ENCODE assay signal across 21 mouse cellular contexts in the genomic region with DNA sequence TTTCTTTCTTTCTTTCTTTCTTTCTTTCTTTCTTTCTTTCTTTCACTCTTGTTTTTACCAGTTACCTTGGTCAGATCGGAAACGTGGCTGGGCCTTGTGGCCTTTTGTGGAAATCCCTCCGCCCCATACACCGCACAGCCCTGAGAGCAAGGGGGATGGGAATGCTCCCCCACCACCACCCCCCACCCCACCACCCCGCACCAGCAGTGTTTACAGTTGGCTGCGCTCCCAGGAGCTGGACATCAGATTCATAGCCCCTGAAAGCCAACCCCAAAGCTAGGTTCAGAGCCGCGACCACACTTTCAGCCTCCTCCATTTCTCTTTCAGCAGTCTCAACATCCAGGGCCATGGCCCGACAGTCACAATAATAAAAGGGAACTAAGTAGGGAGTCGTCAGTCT. TPM values are rescaled to one million over a fixed set of nuclear protein-coding genes. Genes with fewer than 3 reads are reported as not detected.
A peak's percentile ranks its signal among the peaks of the same experiment; 100 is the strongest.
DNase-seq lines count a peak whose midpoint lies in the region; ATAC-seq and TF ChIP-seq lines count a peak whose summit lies in the region.
"Had no signal": no experiment of that assay in that cellular context is flagged by ENCODE, and none has a peak within 500 bp of the region (broad histone marks: within the 10 kb centered on the region; RNA-seq: fewer than 3 reads in every experiment).

No protein-coding gene starts in this region.

- H3K9me3 ChIP-seq in hindbrain, embryonic 16.5 days (ENCODE audit: control insufficient read depth, low read length) = no peaks in the 10 kb centered on the region
- no peaks in the 10 kb centered on the region for H3K9me3 ChIP-seq in hindbrain, embryonic 10.5 days
- H3K9me3 ChIP-seq in kidney, embryonic 16.5 days (ENCODE audit: low read length) = 0 out of 2 replicates have a peak, but pooled peaks cover 3% of the 10 kb centered on the region
- H3K9me3 ChIP-seq in lung, embryonic 15.5 days = no peaks in the 10 kb centered on the region
- H3K9me3 ChIP-seq in lung, postnatal 0 days (ENCODE audit: low read length) = no peaks in the 10 kb centered on the region
- H3K9me3 ChIP-seq: embryonic facial prominence, embryonic 15.5 days; forebrain, embryonic 15.5 days; heart, embryonic 15.5 days; hindbrain, embryonic 15.5 days had no signal

- no peak overlapping the region for H3K27ac ChIP-seq in hindbrain, embryonic 16.5 days (ENCODE audit: low read depth, low read length)
- H3K27ac ChIP-seq in hindbrain, embryonic 10.5 days = no peak overlapping the region
- H3K27ac ChIP-seq in kidney, embryonic 16.5 days (ENCODE audit: low read length) = no peak overlapping the region
- H3K27ac ChIP-seq in lung, embryonic 15.5 days = no peak overlapping the region
- H3K27ac ChIP-seq in lung, postnatal 0 days (ENCODE audit: low read length) = no peak overlapping the region
- H3K27ac ChIP-seq: embryonic facial prominence, embryonic 15.5 days; forebrain, embryonic 15.5 days; heart, embryonic 15.5 days; hindbrain, embryonic 15.5 days had no signal

- WGBS in hindbrain, embryonic 16.5 days = 48% methylated on average over 9 of the region's 10 CpGs
- 69% methylated on average over 10 of the region's 10 CpGs for WGBS in hindbrain, embryonic 10.5 days
- 38% methylated on average over 9 of the region's 10 CpGs for WGBS in kidney, embryonic 16.5 days
- 22% methylated on average over 10 of the region's 10 CpGs for WGBS in lung, embryonic 15.5 days
- 36% methylated on average over 10 of the region's 10 CpGs for WGBS in lung, postnatal 0 days

- H3K36me3 ChIP-seq in hindbrain, embryonic 16.5 days (ENCODE audit: control insufficient read depth, insufficient read depth, low read length) = no peaks in the 10 kb centered on the region
- H3K36me3 ChIP-seq in hindbrain, embryonic 10.5 days = no peaks in the 10 kb centered on the region
- H3K36me3 ChIP-seq in kidney, embryonic 16.5 days (ENCODE audit: insufficient read depth, low read length) = no peaks in the 10 kb centered on the region
- H3K36me3 ChIP-seq in lung, embryonic 15.5 days = no peaks in the 10 kb centered on the region
- H3K36me3 ChIP-seq in lung, postnatal 0 days (ENCODE audit: insufficient read depth, low read length) = no peaks in the 10 kb centered on the region
- H3K36me3 ChIP-seq: embryonic facial prominence, embryonic 15.5 days; forebrain, embryonic 15.5 days; heart, embryonic 15.5 days; hindbrain, embryonic 15.5 days had no signal

- no peak for TF ChIP-seq CTCF in lung, postnatal 0 days (IDR thresholded peaks at IDR 0.05)
- TF ChIP-seq CTCF in brain, embryonic 14.5 days (IDR thresholded peaks at IDR 0.05; ENCODE audit: borderline replicate concordance, extremely low read depth, insufficient read depth, insufficient read length) = no peak

- H3K4me2 ChIP-seq in hindbrain, embryonic 16.5 days (ENCODE audit: low read length) = no peak overlapping the region
- no peak overlapping the region for H3K4me2 ChIP-seq in kidney, embryonic 16.5 days (replicated peaks; ENCODE audit: low read depth, low read length)
- no peak overlapping the region for H3K4me2 ChIP-seq in lung, embryonic 15.5 days
- no peak overlapping the region for H3K4me2 ChIP-seq in lung, postnatal 0 days (replicated peaks; ENCODE audit: low read depth, low read length)
- H3K4me2 ChIP-seq: embryonic facial prominence, embryonic 15.5 days; forebrain, embryonic 15.5 days; heart, embryonic 15.5 days; hindbrain, embryonic 15.5 days had no signal

- TF ChIP-seq POLR2A in brain, embryonic 14.5 days (IDR thresholded peaks at IDR 0.05; ENCODE audit: borderline replicate concordance, extremely low read depth, insufficient read depth, insufficient read length, poor library complexity, severe bottlenecking) = no peak

- 0 out of 2 replicates have a peak, but pooled peaks have one; percentile 24 for ATAC-seq in hindbrain, embryonic 16.5 days
- ATAC-seq in kidney, embryonic 16.5 days (ENCODE audit: low FRiP score, low TSS enrichment) = peak; percentile 67; the same call in 1 of the 2 replicates
- ATAC-seq in lung, embryonic 15.5 days (ENCODE audit: borderline replicate concordance, extremely low read depth, low FRiP score, low TSS enrichment) = peak; percentile 73; the same call in 1 of the 2 replicates
- no peak for ATAC-seq in lung, postnatal 0 days
- ATAC-seq: activated CD4-positive, CD25-positive, alpha-beta regulatory T cell, adult 4 months; forebrain, embryonic 15.5 days; Patski had no signal

- no peak overlapping the region for H3K9ac ChIP-seq in hindbrain, embryonic 16.5 days (ENCODE audit: low read depth, low read length)
- H3K9ac ChIP-seq in kidney, embryonic 16.5 days (replicated peaks; ENCODE audit: low read length) = no peak overlapping the region
- H3K9ac ChIP-seq in lung, embryonic 15.5 days = no peak overlapping the region
- H3K9ac ChIP-seq in lung, postnatal 0 days (replicated peaks; ENCODE audit: low read depth) = no peak overlapping the region
- H3K9ac ChIP-seq: embryonic facial prominence, embryonic 15.5 days; forebrain, embryonic 15.5 days; heart, embryonic 15.5 days; hindbrain, embryonic 15.5 days had no signal

- H3K4me3 ChIP-seq in hindbrain, embryonic 16.5 days (ENCODE audit: low read length) = no peak overlapping the region
- no peak overlapping the region for H3K4me3 ChIP-seq in hindbrain, embryonic 10.5 days
- no peak overlapping the region for H3K4me3 ChIP-seq in kidney, embryonic 16.5 days (ENCODE audit: low read length)
- no peak overlapping the region for H3K4me3 ChIP-seq in lung, embryonic 15.5 days
- H3K4me3 ChIP-seq in lung, postnatal 0 days (ENCODE audit: low read depth, low read length) = no peak overlapping the region
- H3K4me3 ChIP-seq: embryonic facial prominence, embryonic 15.5 days; erythroblast, embryonic 14.5 days; forebrain, embryonic 15.5 days; heart, embryonic 15.5 days; hindbrain, embryonic 15.5 days had no signal

- H3K4me1 ChIP-seq in hindbrain, embryonic 16.5 days (ENCODE audit: control insufficient read depth, insufficient read depth, low read depth, low read length) = no peaks in the 10 kb centered on the region
- H3K4me1 ChIP-seq in hindbrain, embryonic 10.5 days (replicated peaks) = no peaks in the 10 kb centered on the region
- H3K4me1 ChIP-seq in kidney, embryonic 16.5 days (ENCODE audit: insufficient read depth, low read length) = no peaks in the 10 kb centered on the region
- H3K4me1 ChIP-seq in lung, embryonic 15.5 days = no peaks in the 10 kb centered on the region
- no peaks in the 10 kb centered on the region for H3K4me1 ChIP-seq in lung, postnatal 0 days (ENCODE audit: insufficient read depth, low read depth, low read length)
- H3K4me1 ChIP-seq: embryonic facial prominence, embryonic 15.5 days; forebrain, embryonic 15.5 days; hindbrain, embryonic 15.5 days had no signal

- no peak for DNase-seq in hindbrain, embryonic 10.5 days (ENCODE audit: low spot score)
- no peak for DNase-seq in kidney, adult 18-20 months
- DNase-seq in lung, postnatal 0 days (ENCODE audit: low spot score) = no peak
- peak; percentile 7 for DNase-seq in brain, embryonic 14.5 days (ENCODE audit: low read depth)
- DNase-seq: cerebellum, adult 18-20 months; cerebellum, postnatal 14 days; embryo, embryonic 11 days; gastrocnemius, postnatal 36 days; heart, adult 11 months; heart, postnatal 14 days had no signal

- no peak for TF ChIP-seq EP300 in lung, postnatal 0 days (IDR thresholded peaks at IDR 0.05)

- no peaks in the 10 kb centered on the region for H3K27me3 ChIP-seq in hindbrain, embryonic 16.5 days (replicated peaks; ENCODE audit: control insufficient read depth, insufficient read depth, low read length)
- H3K27me3 ChIP-seq in hindbrain, embryonic 10.5 days (ENCODE audit: insufficient read depth, poor library complexity, severe bottlenecking) = no peaks in the 10 kb centered on the region
- no peaks in the 10 kb centered on the region for H3K27me3 ChIP-seq in kidney, embryonic 16.5 days (ENCODE audit: insufficient read depth, low read length)
- no peaks in the 10 kb centered on the region for H3K27me3 ChIP-seq in lung, embryonic 15.5 days
- H3K27me3 ChIP-seq in lung, postnatal 0 days (replicated peaks; ENCODE audit: insufficient read depth, low read length) = no peaks in the 10 kb centered on the region
- H3K27me3 ChIP-seq: CH12.LX; embryonic facial prominence, embryonic 15.5 days; forebrain, embryonic 15.5 days; heart, embryonic 15.5 days; hindbrain, embryonic 15.5 days had no signal

RNA-seq across cellular contexts. Expression of a gene that starts 31.4 kb away (rescaled TPM):
- 64.7 and 69.2 TPM in 2 replicates for polyA plus RNA-seq in hindbrain, embryonic 16.5 days (2015; fragmentation: Nextera tagmentation; extraction: Ambion mirVana)
- 41.6 and 43.0 TPM in 2 replicates for polyA plus RNA-seq in hindbrain, embryonic 10.5 days (2016; fragmentation: Nextera tagmentation; extraction: Ambion mirVana)
- 32.5 and 34.0 TPM in 2 replicates for polyA plus RNA-seq in kidney, embryonic 16.5 days (2015; fragmentation: Nextera tagmentation; extraction: Ambion mirVana)
- polyA plus RNA-seq in lung, embryonic 15.5 days (2015; fragmentation: Nextera tagmentation; extraction: Ambion mirVana) = 40.5 and 42.1 TPM in 2 replicates
- 38.9 and 42.4 TPM in 2 replicates for polyA plus RNA-seq in lung, postnatal 0 days (2015; fragmentation: Nextera tagmentation; extraction: Ambion mirVana)
- polyA plus RNA-seq in brain, embryonic 14.5 days (2012; rRNA removed) = 30.6 and 38.1 TPM in 2 replicates
